Comparison of ENCODE assay signal across 19 mouse cellular contexts in the genomic region with DNA sequence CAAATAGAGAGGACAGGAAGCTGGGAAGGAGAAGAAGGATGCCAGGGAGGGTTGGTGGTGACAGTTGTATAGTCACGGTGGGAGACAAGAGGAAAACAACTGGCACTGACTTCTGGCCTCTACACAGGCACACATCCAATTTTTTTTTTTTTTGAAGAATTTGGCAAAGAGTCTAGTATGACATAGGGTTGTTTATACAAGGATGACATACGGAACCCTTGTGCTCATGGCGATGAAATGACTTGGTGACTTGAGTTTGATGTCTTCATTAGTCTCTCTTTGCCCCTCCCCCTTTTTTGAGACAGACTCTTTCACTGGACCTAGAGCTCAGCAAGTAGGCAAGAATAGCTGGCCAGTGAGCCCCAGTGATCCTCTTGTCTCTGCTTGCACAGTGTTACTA.
DNase-seq lines count a peak whose midpoint lies in the region; ATAC-seq and TF ChIP-seq lines count a peak whose summit lies in the region.
"Had no signal": no experiment of that assay in that cellular context is flagged by ENCODE, and none has a peak within 500 bp of the region (broad histone marks: within the 10 kb centered on the region; RNA-seq: fewer than 3 reads in every experiment).

No protein-coding gene starts in this region.

- TF ChIP-seq POLR2A in brain, embryonic 14.5 days (IDR thresholded peaks at IDR 0.05; ENCODE audit: borderline replicate concordance, extremely low read depth, insufficient read depth, insufficient read length, poor library complexity, severe bottlenecking): no peak

- no peaks in the 10 kb centered on the region for H3K27me3 ChIP-seq in hindbrain, postnatal 0 days (ENCODE audit: insufficient read depth, low read length)
- no peaks in the 10 kb centered on the region for H3K27me3 ChIP-seq in hindbrain, embryonic 13.5 days
- H3K27me3 ChIP-seq in lung, embryonic 16.5 days (ENCODE audit: control insufficient read depth, insufficient read depth, low read depth, low read length): no peaks in the 10 kb centered on the region
- H3K27me3 ChIP-seq: embryonic facial prominence, embryonic 12.5 days; forebrain, embryonic 13.5 days; forebrain, embryonic 15.5 days had no signal

- no peak overlapping the region for H3K9ac ChIP-seq in hindbrain, postnatal 0 days (replicated peaks; ENCODE audit: low read length)
- no peak overlapping the region for H3K9ac ChIP-seq in hindbrain, embryonic 13.5 days
- no peak overlapping the region for H3K9ac ChIP-seq in lung, embryonic 16.5 days (ENCODE audit: low read length)
- H3K9ac ChIP-seq: embryonic facial prominence, embryonic 12.5 days; forebrain, embryonic 13.5 days; forebrain, embryonic 15.5 days; forebrain, postnatal 0 days had no signal

- H3K4me3 ChIP-seq in hindbrain, postnatal 0 days (ENCODE audit: low read length): no peak overlapping the region
- H3K4me3 ChIP-seq in hindbrain, embryonic 13.5 days: no peak overlapping the region
- no peak overlapping the region for H3K4me3 ChIP-seq in lung, embryonic 16.5 days (ENCODE audit: low read length)
- H3K4me3 ChIP-seq: embryonic facial prominence, embryonic 10.5 days; embryonic facial prominence, embryonic 12.5 days; forebrain, embryonic 13.5 days; forebrain, embryonic 15.5 days had no signal

- no peaks in the 10 kb centered on the region for H3K36me3 ChIP-seq in hindbrain, postnatal 0 days (ENCODE audit: insufficient read depth, low read length)
- no peaks in the 10 kb centered on the region for H3K36me3 ChIP-seq in hindbrain, embryonic 13.5 days
- H3K36me3 ChIP-seq in lung, embryonic 16.5 days (ENCODE audit: control insufficient read depth, insufficient read depth, low read length): no peaks in the 10 kb centered on the region
- H3K36me3 ChIP-seq: embryonic facial prominence, embryonic 10.5 days; embryonic facial prominence, embryonic 12.5 days; forebrain, embryonic 15.5 days had no signal

- WGBS in hindbrain, postnatal 0 days: 53% methylated on average over 3 of the region's 3 CpGs
- WGBS in hindbrain, embryonic 13.5 days: 75% methylated on average over 3 of the region's 3 CpGs
- 49% methylated on average over 3 of the region's 3 CpGs for WGBS in lung, embryonic 16.5 days

- H3K4me2 ChIP-seq in hindbrain, postnatal 0 days (ENCODE audit: low read depth, low read length): no peak overlapping the region
- H3K4me2 ChIP-seq in hindbrain, embryonic 13.5 days: no peak overlapping the region
- no peak overlapping the region for H3K4me2 ChIP-seq in lung, embryonic 16.5 days (ENCODE audit: low read depth, low read length)
- H3K4me2 ChIP-seq: embryonic facial prominence, embryonic 12.5 days; forebrain, embryonic 13.5 days; forebrain, embryonic 15.5 days had no signal

- no peak overlapping the region for H3K27ac ChIP-seq in hindbrain, postnatal 0 days
- no peak overlapping the region for H3K27ac ChIP-seq in hindbrain, embryonic 13.5 days
- no peak overlapping the region for H3K27ac ChIP-seq in lung, embryonic 16.5 days (ENCODE audit: low read length)
- H3K27ac ChIP-seq: embryonic facial prominence, embryonic 10.5 days; embryonic facial prominence, embryonic 12.5 days; forebrain, embryonic 13.5 days; forebrain, embryonic 15.5 days had no signal

- DNase-seq in cerebellum, adult 9-10 months: peak; percentile 56
- DNase-seq in cerebellum, postnatal 25 days: no peak
- peak; percentile 44 for DNase-seq in hindbrain, postnatal 0 days (ENCODE audit: low spot score)
- no peak for DNase-seq in lung, postnatal 25 days (ENCODE audit: low spot score)
- peak; percentile 7 for DNase-seq in brain, embryonic 14.5 days (ENCODE audit: low read depth)
- no peak for DNase-seq in retina, postnatal 1 day
- DNase-seq: adrenal gland, adult 2 months; adrenal gland, postnatal 10 days; adrenal gland, postnatal 25 days; cerebellum, adult 11-12 months; cerebellum, adult 9-11 months; cerebellum, postnatal 14 days; forebrain, postnatal 0 days had no signal

- peak; percentile 51; the same call in 1 of the 2 replicates for ATAC-seq in hindbrain, postnatal 0 days
- no peak for ATAC-seq in hindbrain, embryonic 13.5 days (ENCODE audit: low FRiP score)
- peak; percentile 38; the same call in 1 of the 2 replicates for ATAC-seq in lung, embryonic 16.5 days (ENCODE audit: low read depth)
- ATAC-seq: forebrain, embryonic 13.5 days; forebrain, embryonic 15.5 days; forebrain, postnatal 0 days had no signal

- no peaks in the 10 kb centered on the region for H3K9me3 ChIP-seq in hindbrain, postnatal 0 days (ENCODE audit: low read length)
- no peaks in the 10 kb centered on the region for H3K9me3 ChIP-seq in hindbrain, embryonic 13.5 days
- no peaks in the 10 kb centered on the region for H3K9me3 ChIP-seq in lung, embryonic 16.5 days (ENCODE audit: control insufficient read depth, low read length)
- H3K9me3 ChIP-seq: embryonic facial prominence, embryonic 10.5 days; embryonic facial prominence, embryonic 12.5 days; forebrain, embryonic 13.5 days; forebrain, embryonic 15.5 days had no signal

- no peak for TF ChIP-seq CTCF in hindbrain, postnatal 0 days (IDR thresholded peaks at IDR 0.05; ENCODE audit: low read depth)
- TF ChIP-seq CTCF in brain, embryonic 14.5 days (IDR thresholded peaks at IDR 0.05; ENCODE audit: borderline replicate concordance, extremely low read depth, insufficient read depth, insufficient read length): no peak

- no peaks in the 10 kb centered on the region for H3K4me1 ChIP-seq in hindbrain, postnatal 0 days (ENCODE audit: insufficient read depth, low read length)
- peaks cover 6% of the 10 kb centered on the region; the same call in 1 of the 2 replicates for H3K4me1 ChIP-seq in hindbrain, embryonic 13.5 days (replicated peaks)
- no peaks in the 10 kb centered on the region for H3K4me1 ChIP-seq in lung, embryonic 16.5 days (replicated peaks; ENCODE audit: control insufficient read depth, insufficient read depth, low read length)
- H3K4me1 ChIP-seq: embryonic facial prominence, embryonic 12.5 days; forebrain, embryonic 15.5 days had no signal

Comparison
In these comparisons a context has a peak if more than half of its experiments do, and no peak if none do; other contexts are left out.
1. DNase-seq: peak in cerebellum, adult 9-10 months (single experiment), hindbrain, postnatal 0 days (single experiment) and brain, embryonic 14.5 days (single experiment); none in cerebellum, postnatal 25 days (0 of 2), lung, postnatal 25 days (single experiment) and retina, postnatal 1 day (single experiment).